Comparison of ENCODE assay signal across 8 mouse cellular contexts in the genomic region with DNA sequence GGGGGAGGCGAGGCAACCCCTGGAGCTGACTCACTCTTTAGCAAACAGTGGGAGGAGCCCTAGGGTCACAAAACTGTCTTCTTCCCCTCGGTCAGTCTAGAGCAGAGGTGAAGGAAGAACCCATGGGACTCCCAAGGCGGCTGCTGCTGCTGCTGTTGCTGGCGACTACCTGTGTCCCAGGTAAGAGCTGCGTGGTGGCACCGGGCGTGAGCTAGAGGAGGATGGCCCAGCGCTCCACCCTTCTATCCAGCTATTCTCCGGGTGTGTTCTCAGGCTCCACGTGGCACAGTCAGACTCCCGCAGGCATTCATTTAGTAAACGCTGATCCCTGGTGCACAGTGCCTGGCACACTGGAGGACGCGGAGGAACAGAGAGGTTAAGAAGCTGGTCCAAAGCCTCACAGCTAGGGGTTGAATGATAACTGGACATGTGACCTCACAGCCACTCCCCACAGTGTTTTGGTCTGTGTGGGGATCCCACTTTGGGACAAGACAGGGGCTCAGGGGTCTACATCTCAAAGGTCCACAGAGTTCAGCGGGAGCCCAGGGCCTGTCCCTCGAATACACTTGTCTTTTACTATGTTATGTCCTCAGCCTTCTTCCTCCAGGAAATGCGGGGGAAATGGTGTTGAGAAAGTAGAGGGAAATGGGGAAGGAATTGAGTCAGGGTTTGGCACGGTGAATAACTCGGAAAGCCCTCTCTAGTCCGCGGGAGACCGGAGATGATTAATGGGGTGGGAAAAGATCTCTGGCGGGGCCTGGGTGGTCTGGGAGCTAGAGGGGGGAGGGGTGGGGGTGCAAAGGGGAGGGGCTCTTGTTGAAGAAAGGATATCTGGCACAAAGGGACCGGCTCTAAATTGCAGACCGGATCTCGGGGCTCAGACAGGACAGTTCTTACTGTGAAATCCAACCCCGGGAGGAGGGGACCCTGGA. TPM values are rescaled to one million over a fixed set of nuclear protein-coding genes. Genes with fewer than 3 reads are reported as not detected.
DNase-seq lines count a peak whose midpoint lies in the region; ATAC-seq lines count a peak whose summit lies in the region.

A gene (plus strand): TSS at position 97 of the 932 bp plus-strand sequence.

- ATAC-seq in erythroblast, adult 5-6 weeks (replicated peaks; ENCODE audit: low FRiP score, poor library complexity, severe bottlenecking), result no peak
- peak; percentile 55 for ATAC-seq in hindbrain, embryonic 13.5 days (ENCODE audit: low FRiP score)
- ATAC-seq in liver, embryonic 11.5 days (replicated peaks; ENCODE audit: low FRiP score), result peak; percentile 63
- ATAC-seq in monocyte, adult 5-6 weeks (replicated peaks; ENCODE audit: insufficient number of reproducible peaks, low FRiP score, low TSS enrichment, poor library complexity, severe bottlenecking), result peak; percentile 46

- no peaks in the 10 kb centered on the region for H3K36me3 ChIP-seq in hindbrain, embryonic 13.5 days
- H3K36me3 ChIP-seq in liver, embryonic 11.5 days (ENCODE audit: control insufficient read depth, insufficient read depth, low read length), result no peaks in the 10 kb centered on the region

- DNase-seq in gastrocnemius, adult 18-20 months (ENCODE audit: low spot score), result peak; percentile 23
- DNase-seq in gastrocnemius, adult 8-10 months (ENCODE audit: low spot score in 2 of 2), result no peak
- peak; percentile 56 for DNase-seq in liver, embryonic 11.5 days (ENCODE audit: low spot score)
- DNase-seq in frontal cortex, postnatal 10 days (ENCODE audit: low spot score in 2 of 2), result no peak
- no peak for DNase-seq in left cerebral cortex, postnatal 14 days (ENCODE audit: low spot score in 2 of 2)

- H3K4me2 ChIP-seq in hindbrain, embryonic 13.5 days, result peak within 1 kb of the TSS; percentile 25
- H3K4me2 ChIP-seq in liver, embryonic 11.5 days, result peak within 1 kb of the TSS; percentile 68

- no peaks in the 10 kb centered on the region for H3K9me3 ChIP-seq in hindbrain, embryonic 13.5 days
- H3K9me3 ChIP-seq in liver, embryonic 11.5 days (ENCODE audit: control insufficient read depth, low read length), result no peaks in the 10 kb centered on the region

- H3K27ac ChIP-seq in hindbrain, embryonic 13.5 days, result no peak within 1 kb of the TSS
- H3K27ac ChIP-seq in liver, embryonic 11.5 days (ENCODE audit: low read depth, low read length), result peak within 1 kb of the TSS; percentile 41; the same call in 1 of the 2 replicates

- peak within 1 kb of the TSS; percentile 7; the same call in 1 of the 2 replicates for H3K4me3 ChIP-seq in hindbrain, embryonic 13.5 days
- peak within 1 kb of the TSS; percentile 46 for H3K4me3 ChIP-seq in liver, embryonic 11.5 days (ENCODE audit: low read depth, low read length)

- H3K27me3 ChIP-seq in hindbrain, embryonic 13.5 days, result peaks cover 8% of the 10 kb centered on the region; the same call in 1 of the 2 replicates
- peaks cover 2% of the 10 kb centered on the region for H3K27me3 ChIP-seq in liver, embryonic 11.5 days (replicated peaks; ENCODE audit: control insufficient read depth, insufficient read depth, low read length)

- H3K4me1 ChIP-seq in hindbrain, embryonic 13.5 days (replicated peaks), result peaks cover 12% of the 10 kb centered on the region
- H3K4me1 ChIP-seq in liver, embryonic 11.5 days (replicated peaks; ENCODE audit: control insufficient read depth, insufficient read depth, low read length), result peaks cover 10% of the 10 kb centered on the region

- WGBS in hindbrain, embryonic 13.5 days, result 10% methylated on average over 27 of the region's 27 CpGs
- 2% methylated on average over 27 of the region's 27 CpGs for whole genome bisulfite sequencing in liver, embryonic 11.5 days

- no peak within 1 kb of the TSS; the same call in 1 of the 2 replicates for H3K9ac ChIP-seq in hindbrain, embryonic 13.5 days
- peak within 1 kb of the TSS; percentile 42 for H3K9ac ChIP-seq in liver, embryonic 11.5 days (ENCODE audit: low read depth, low read length)

- intact Hi-C loops in left cerebral cortex, postnatal 14 days (cut with DNase I), result no loop called here

RNA-seq across cellular contexts. Expression of the gene that starts here (rescaled TPM):
- total RNA-seq in gastrocnemius, adult 18-20 months (2021), result 1 to 10 TPM in 1 of 2 experiments, under 1 TPM in 1; 0.87 to 1.4 TPM
- under 1 TPM; 0.41 to 0.92 (median 0.63) TPM for total RNA-seq in gastrocnemius, adult 8-10 months (2022)
- 28.4 and 30.9 TPM in 2 replicates for total RNA-seq in erythroblast, adult 5-6 weeks (2015; ENCODE audit: low replicate concordance)
- 19.4 and 34.9 TPM in 2 replicates for total RNA-seq in erythroblast, adult 5-6 weeks (2017; ENCODE audit: low replicate concordance)
- 1.2 and 1.6 TPM in 2 replicates for polyA plus RNA-seq in hindbrain, embryonic 13.5 days (2015; fragmentation: Nextera tagmentation; extraction: Ambion mirVana)
- 5.6 and 5.7 TPM in 2 replicates for polyA plus RNA-seq in liver, embryonic 11.5 days (2014; fragmentation: Nextera tagmentation; extraction: Ambion mirVana)
- total RNA-seq in monocyte, adult 5-6 weeks (2017), result 286 to 300 TPM (median 297 TPM) in 3 replicates
- 1 to 10 TPM in 1 of 2 experiments, under 1 TPM in 1; 0.30 to 1.3 TPM for total RNA-seq in left cerebral cortex, postnatal 14 days (2021)

Comparison
In these comparisons a context has a peak if more than half of its experiments do, and no peak if none do; other contexts are left out.
1. RNA of the gene that starts here (total RNA-seq): 286 to 300 TPM in monocyte, adult 5-6 weeks and 19.4 to 34.9 TPM in erythroblast, adult 5-6 weeks; 0.87 to 1.4 TPM in gastrocnemius, adult 18-20 months, 0.30 to 1.3 TPM in left cerebral cortex, postnatal 14 days and 0.41 to 0.92 TPM in gastrocnemius, adult 8-10 months; every median in the first group is over 4 times any median in the second.
2. DNase-seq: peak in gastrocnemius, adult 18-20 months (single experiment) and liver, embryonic 11.5 days (single experiment); none in gastrocnemius, adult 8-10 months (0 of 2), frontal cortex, postnatal 10 days (0 of 2) and left cerebral cortex, postnatal 14 days (0 of 2).